Mouse (Mus musculus): Measurements from ENCODE around the gene 2410131K14Rik.

DNA sequence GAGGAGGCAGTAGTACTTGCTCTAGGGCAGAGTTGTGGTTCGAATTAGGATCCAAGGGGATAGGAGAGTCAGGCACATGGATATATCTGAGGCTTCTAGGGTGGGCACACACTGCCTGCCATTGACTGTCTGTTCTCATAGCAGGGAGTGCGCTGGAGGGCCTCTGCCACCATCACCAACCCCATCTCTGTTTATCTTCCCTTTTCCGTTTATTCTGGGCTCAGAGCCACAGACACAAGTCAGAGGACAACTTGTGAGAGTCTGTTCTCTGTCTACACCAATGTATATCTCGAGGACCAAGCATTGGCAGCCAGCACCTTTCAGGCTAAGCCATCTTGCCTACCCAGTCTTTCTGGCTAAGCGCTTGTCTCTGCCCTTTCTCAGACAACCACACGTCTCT, 14.6 kb downstream of the 2410131K14Rik start:
- TF ChIP-seq CTCF (IDR thresholded peaks at IDR 0.05; ENCODE audit: low read depth) (no peak), EP300 (IDR thresholded peaks at IDR 0.05; ENCODE audit: low read depth) (no peak)

Measured in liver, embryonic 14.5 days (tissue).